Mouse (Mus musculus) ES-E14 (cell line): ENCODE results near the gene Erf. TPM values are rescaled to one million over a fixed set of nuclear protein-coding genes. Genes with fewer than 3 reads are reported as not detected.

ENCODE experiments used
- DNase-seq: peaks from one replicate; pipeline ENCODE4 v3.0.0-alpha.2; 2013; ENCODE audit warnings: low read depth, low spot score
- H3K27ac ChIP-seq: 2 replicates; pipeline ENCODE4 v1.5.1; 2012; ENCODE audit warnings: low read depth, mild to moderate bottlenecking, low read length, moderate library complexity, mixed read lengths; ENCODE audit not compliant: poor library complexity, insufficient read depth, severe bottlenecking
- H3K36me3 ChIP-seq: 2 replicates; pipeline ENCODE4 v1.6.1; 2012; ENCODE audit warnings: mild to moderate bottlenecking, low read length, moderate library complexity, mixed read lengths; ENCODE audit not compliant: control insufficient read depth, poor library complexity, insufficient read depth, severe bottlenecking
- H3K4me1 ChIP-seq, 2 experiments: fragments of 150-350 bp in 1 of 2; sonication (generic) in 1 of 2; 2 replicates each; pipeline ENCODE4 v1.6.1; 2012; ENCODE audit warnings: low read length in 2 of 2, mild to moderate bottlenecking in 1 of 2, mixed read lengths in 1 of 2; ENCODE audit not compliant: control insufficient read depth in 2 of 2, insufficient read depth in 2 of 2, poor library complexity in 1 of 2
- H3K4me3 ChIP-seq, 2 experiments: fragments of 150-350 bp in 1 of 2; sonication (generic) in 1 of 2; 2 replicates each; pipeline ENCODE4 v1.5.1; 2012; ENCODE audit warnings: low read length in 2 of 2, low read depth in 1 of 2, mild to moderate bottlenecking in 1 of 2, mixed read lengths in 1 of 2; ENCODE audit not compliant: insufficient read depth in 1 of 2, poor library complexity in 1 of 2, severe bottlenecking in 1 of 2
- H3K9ac ChIP-seq: 2 replicates; pipeline ENCODE4 v1.6.1; 2012; ENCODE audit warnings: low read depth, mild to moderate bottlenecking, low read length, mixed read lengths; ENCODE audit not compliant: poor library complexity, insufficient read depth, severe bottlenecking
- H3K9me3 ChIP-seq: fragments of 150-350 bp; sonication (generic); 2 replicates; pipeline ENCODE4 v1.6.1; 2012; ENCODE audit warnings: low read depth, mild to moderate bottlenecking, low read length; ENCODE audit not compliant: control insufficient read depth, insufficient read depth
- CHD2 ChIP-seq: IDR thresholded peaks from 2 replicates; pipeline ENCODE4 v1.6.1; 2014; ENCODE audit warnings: mild to moderate bottlenecking, low read depth, low read length, inconsistent platforms
- HCFC1 ChIP-seq: IDR thresholded peaks from 2 replicates; pipeline ENCODE4 v1.6.1; 2012; ENCODE audit warnings: low read length, inconsistent platforms, borderline replicate concordance; ENCODE audit not compliant: insufficient read depth
- MAFK ChIP-seq: IDR thresholded peaks from 2 replicates; pipeline ENCODE4 v1.6.1; 2014; ENCODE audit warnings: mild to moderate bottlenecking, low read depth, low read length, inconsistent platforms; ENCODE audit not compliant: insufficient read depth
- ZC3H11A ChIP-seq: IDR thresholded peaks from 2 replicates; pipeline ENCODE4 v1.6.1; 2012; ENCODE audit warnings: low read depth, mild to moderate bottlenecking, inconsistent platforms, low read length, borderline replicate concordance
- ZNF384 ChIP-seq: IDR thresholded peaks from 2 replicates; pipeline ENCODE4 v1.6.1; 2012; ENCODE audit warnings: low read depth, low read length, inconsistent platforms
- in situ Hi-C, 2 experiments: fragments of 600-800 bp; cut with MboI; formaldehyde crosslinking; loops; one replicate each; pipeline ENCODE4 v1.15.1; 2025; ENCODE audit warnings: low sequenced_read_pairs in 2 of 2, inconsistent platforms in 1 of 2; ENCODE audit not compliant: unreplicated experiment in 2 of 2
- total RNA-seq: library from RNA; depleted of rRNA; stranded (reverse); fragments of 300-350 nt; gene quantifications from 2 replicates; pipeline ENCODE4 v1.2.3, GENCODE M21; 2012

Erf gene
- total RNA-seq, 1 experiment, result 87.1 TPM

DNA sequence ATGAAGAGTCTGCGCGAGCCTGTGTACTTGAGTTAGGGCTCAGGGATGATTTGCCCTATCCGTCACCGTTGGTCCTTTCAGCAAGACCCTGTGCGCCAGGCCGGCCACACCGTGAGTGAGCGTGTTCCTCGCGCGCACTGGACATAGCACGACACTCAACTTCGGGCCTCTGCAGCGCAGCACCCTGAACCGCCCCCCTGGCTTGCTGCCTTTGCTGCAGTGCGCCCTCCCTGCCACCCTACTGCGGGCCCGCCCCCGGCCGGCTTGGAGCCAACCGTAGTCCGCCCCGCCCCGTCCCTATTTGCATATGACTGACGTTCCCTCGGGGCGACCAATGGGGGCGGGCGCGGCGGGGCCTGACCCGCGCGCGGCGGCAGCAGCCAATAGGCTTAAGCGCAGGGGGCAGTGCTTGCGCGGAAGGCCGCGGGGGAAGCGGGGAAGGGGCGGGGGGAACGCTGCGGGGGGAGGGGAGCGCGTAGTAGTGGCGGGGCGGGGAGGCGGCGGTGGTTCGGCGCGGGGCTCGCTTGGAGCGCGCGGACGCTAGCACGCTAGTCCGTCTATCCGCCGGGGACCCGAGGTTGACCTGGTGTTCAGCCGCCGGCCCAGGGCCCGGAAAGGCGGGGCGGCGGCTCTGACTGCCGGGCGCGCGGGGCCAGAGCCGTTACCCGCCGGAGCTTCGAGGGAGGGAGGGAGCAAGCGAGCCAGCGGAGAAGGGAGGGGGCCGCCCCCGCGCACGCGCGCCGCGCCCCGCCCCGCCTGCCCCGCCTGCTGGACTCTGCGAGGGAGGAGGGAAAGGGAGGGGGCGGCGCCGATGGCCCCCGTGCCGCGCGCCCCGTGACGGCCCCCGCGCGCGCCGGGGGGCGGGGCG, 31.4 kb upstream of the Erf start:
- H3K4me3 ChIP-seq, result peak overlapping the region; percentile 82 to 95
- peaks cover 23% of the 10 kb centered on the region for H3K36me3 ChIP-seq
- peaks cover 17 to 35% of the 10 kb centered on the region in 2 experiments for H3K4me1 ChIP-seq
- peak overlapping the region; percentile 96 for H3K9ac ChIP-seq
- no peak for TF ChIP-seq MAFK
- TF ChIP-seq CHD2, result no peak
- TF ChIP-seq ZC3H11A, result no peak
- no peak for TF ChIP-seq ZNF384
- no peak for TF ChIP-seq HCFC1
- in situ Hi-C loops, result no loop called here
- no peaks in the 10 kb centered on the region for H3K9me3 ChIP-seq
- DNase-seq, result peak; percentile 96
- peak overlapping the region; percentile 98 for H3K27ac ChIP-seq

DNA sequence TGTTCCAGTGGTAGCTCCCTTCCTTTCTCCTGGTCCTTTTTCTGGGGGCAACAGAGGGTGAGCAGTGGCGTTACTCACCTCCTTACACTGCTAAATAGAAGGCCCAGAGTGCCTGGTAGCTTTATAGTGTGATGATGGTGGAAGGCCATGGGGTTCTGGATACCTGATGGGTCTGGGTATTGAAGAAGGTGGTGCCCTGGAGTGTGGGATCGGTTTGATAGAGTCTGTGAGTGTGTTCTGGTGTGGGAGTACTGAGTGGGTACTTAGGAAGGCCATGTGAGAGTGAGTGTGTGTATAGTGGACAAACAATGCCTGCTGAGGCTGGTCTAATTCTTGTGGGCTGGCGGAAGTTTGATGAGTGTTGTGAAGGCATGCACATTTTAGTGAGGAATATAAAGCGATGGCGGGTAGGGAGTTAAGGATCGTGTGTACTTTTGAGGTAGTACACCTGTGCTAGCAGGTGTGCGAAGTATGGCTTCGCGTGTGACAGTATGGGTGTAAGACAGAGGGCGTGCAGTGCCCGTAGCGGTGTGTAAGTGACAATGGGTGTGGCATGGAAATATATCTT, 30.7 kb upstream of the Erf start:
- Histone ChIP-seq H3K9ac (peak overlapping the region; percentile 29; the same call in 1 of the 2 replicates), H3K27ac (0 out of 2 replicates have a peak overlapping the region, but pooled peaks have one; percentile 12), H3K4me1 (peaks cover 18 to 36% of the 10 kb centered on the region in 2 experiments), H3K9me3 (no peaks in the 10 kb centered on the region), H3K36me3 (peaks cover 15% of the 10 kb centered on the region), H3K4me3 (peak overlapping the region; percentile 47 to 71)
- no peak for TF ChIP-seq ZC3H11A
- no peak for TF ChIP-seq CHD2
- no peak for TF ChIP-seq ZNF384
- no peak for TF ChIP-seq MAFK
- no peak for TF ChIP-seq HCFC1
- DNase-seq, result no peak
- in situ Hi-C loops, result no loop called here

DNA sequence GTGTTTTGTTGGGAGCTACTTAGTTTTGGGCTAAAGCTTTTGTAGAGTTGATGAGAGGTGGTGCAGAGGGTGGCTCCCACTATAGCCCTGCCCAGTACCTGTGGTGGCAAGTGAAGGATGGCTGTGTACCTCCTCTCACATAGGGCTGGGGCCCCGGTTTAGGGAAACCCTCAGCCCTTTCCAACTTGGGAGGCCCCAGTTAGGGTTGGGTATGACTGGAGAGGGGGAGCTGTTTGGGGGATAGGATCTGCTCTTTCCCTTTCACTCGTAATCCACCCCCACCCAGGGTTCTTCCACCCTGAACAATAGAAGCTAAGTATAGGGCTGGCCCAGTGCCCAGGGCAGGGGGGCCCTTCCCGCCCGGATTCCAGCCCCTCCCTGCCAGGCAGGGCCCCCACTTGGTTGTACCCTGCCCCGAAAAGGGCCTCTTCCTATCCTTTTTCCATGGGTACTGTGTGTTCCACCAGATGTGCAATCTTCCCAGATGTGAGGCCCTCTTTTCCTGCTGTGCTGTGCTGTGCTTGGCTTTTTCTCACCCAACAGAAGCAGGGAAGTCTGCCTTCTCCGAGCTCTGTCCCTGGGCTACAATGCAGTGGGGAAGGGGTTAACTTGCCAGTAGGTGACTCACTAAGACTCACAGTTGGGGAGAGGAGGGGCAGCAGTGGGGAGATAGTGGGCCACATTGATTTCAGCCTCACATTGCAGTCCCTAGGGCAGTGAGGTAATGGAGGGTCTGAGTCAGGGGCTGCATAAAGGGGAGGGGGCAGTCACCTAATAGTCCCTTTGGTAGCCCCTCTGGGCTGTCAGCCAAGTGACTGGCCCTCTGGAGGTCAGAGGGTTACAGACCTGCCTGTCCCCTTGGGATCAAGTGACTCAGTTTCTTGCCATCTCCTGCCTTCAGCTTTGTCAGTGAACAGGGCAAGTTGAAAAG, 29.6 kb upstream of the Erf start:
- in situ Hi-C loops, result no loop called here
- Histone ChIP-seq H3K36me3 (peaks cover 5% of the 10 kb centered on the region), H3K9ac (peak overlapping the region; percentile 86), H3K9me3 (no peaks in the 10 kb centered on the region), H3K27ac (peak overlapping the region; percentile 41; the same call in 1 of the 2 replicates), H3K4me1 (peaks cover 24 to 44% of the 10 kb centered on the region in 2 experiments), H3K4me3 (peak overlapping the region; percentile 84 to 85)
- DNase-seq, result no peak
- no peak for TF ChIP-seq HCFC1
- TF ChIP-seq ZC3H11A, result no peak
- no peak for TF ChIP-seq MAFK
